Mouse (Mus musculus) liver, postnatal 0 days (tissue): ENCODE measurements around the gene Slc24a2.

Source experiments
- CTCF ChIP-seq: sonication (generic); IDR thresholded peaks from 2 replicates; pipeline ENCODE4 v1.5.1; 2016; ENCODE audit warnings: antibody characterized with exemption, low read depth
- EP300 ChIP-seq: IDR thresholded peaks from 2 replicates; pipeline ENCODE4 v1.6.1; 2016; ENCODE audit warnings: antibody characterized with exemption, low read depth, mild to moderate bottlenecking

DNA sequence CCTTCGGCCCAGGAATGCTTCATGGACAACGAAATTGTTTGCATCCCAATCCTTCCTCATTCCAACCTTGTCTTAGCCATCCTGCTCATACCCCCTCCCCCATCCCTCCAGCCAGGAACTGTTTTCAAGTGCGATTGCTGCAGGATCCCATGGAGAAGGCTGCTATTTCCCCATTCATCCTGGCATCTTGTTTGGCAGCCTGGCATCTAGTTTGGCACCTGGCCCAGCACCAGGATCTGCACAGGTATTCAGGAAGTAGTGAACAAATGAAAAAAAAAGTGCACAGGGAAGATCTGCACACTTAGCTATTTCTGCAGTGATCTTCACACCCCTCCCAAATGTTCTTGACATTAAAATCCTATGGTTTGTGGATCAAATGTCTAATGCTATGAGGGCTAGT lies 53.2 kb downstream of the Slc24a2 start:
- TF ChIP-seq CTCF (no peak), EP300 (no peak)
